Mouse (Mus musculus): Measurements from ENCODE around the gene Paxbp1.

DNA sequence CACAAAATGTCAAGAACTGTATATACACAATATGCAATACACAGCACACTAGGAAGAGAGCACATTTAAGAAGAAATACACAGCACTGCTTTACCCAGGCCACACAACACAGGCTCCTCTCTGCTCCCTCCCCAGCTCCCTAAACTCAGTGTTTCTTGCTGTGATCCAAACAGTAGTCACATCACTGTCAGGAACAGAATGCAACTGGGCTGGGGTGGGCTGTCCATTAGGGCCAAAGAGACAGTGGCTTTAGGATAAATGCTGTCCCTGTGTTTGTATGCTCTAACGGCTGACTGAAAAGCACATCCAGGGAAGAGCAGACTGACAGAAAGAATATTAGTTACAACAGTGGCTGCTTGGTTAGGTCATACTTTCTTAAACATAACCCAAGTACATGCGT is 14.4 kb downstream of the Paxbp1 start:
- no peak for TF ChIP-seq HCFC1 (IDR thresholded peaks at IDR 0.05; ENCODE audit: borderline replicate concordance, insufficient read depth, low read length)
- no peak for TF ChIP-seq ZNF384 (IDR thresholded peaks at IDR 0.05; ENCODE audit: low read depth, low read length)
- no peak for TF ChIP-seq CHD2 (IDR thresholded peaks at IDR 0.05; ENCODE audit: low read depth, low read length)
- no peak for TF ChIP-seq ZC3H11A (IDR thresholded peaks at IDR 0.05; ENCODE audit: borderline replicate concordance, low read depth, low read length)
- TF ChIP-seq MAFK (IDR thresholded peaks at IDR 0.05; ENCODE audit: insufficient read depth, low read depth, low read length): no peak
